Mouse (Mus musculus) megakaryocyte, adult 5-6 weeks (primary cell): Measurements from ENCODE around the gene Fgf2. TPM values are rescaled to one million over a fixed set of nuclear protein-coding genes. Genes with fewer than 3 reads are reported as not detected.

ENCODE experiments used
- ATAC-seq: 2 replicates; pipeline ENCODE4 v1.8.0; 2016; ENCODE audit warnings: mild to moderate bottlenecking, inconsistent platforms; ENCODE audit not compliant: poor library complexity, severe bottlenecking
- total RNA-seq, 2 experiments: library from RNA; stranded (forward) in 1 of 2; stranded (reverse) in 1 of 2; fragments of 153-499, 151-499 nt in 1 of 2; fragments of 221-1000, 200-1000 nt in 1 of 2; gene quantifications; 2 replicates each; pipeline versions ENCODE4 v1.2.3 to v1.2.4; 2015 to 2017

Gene Fgf2
- total RNA-seq (2015) = not detected in 2 replicates
- total RNA-seq (2017) = not detected in 2 replicates

DNA sequence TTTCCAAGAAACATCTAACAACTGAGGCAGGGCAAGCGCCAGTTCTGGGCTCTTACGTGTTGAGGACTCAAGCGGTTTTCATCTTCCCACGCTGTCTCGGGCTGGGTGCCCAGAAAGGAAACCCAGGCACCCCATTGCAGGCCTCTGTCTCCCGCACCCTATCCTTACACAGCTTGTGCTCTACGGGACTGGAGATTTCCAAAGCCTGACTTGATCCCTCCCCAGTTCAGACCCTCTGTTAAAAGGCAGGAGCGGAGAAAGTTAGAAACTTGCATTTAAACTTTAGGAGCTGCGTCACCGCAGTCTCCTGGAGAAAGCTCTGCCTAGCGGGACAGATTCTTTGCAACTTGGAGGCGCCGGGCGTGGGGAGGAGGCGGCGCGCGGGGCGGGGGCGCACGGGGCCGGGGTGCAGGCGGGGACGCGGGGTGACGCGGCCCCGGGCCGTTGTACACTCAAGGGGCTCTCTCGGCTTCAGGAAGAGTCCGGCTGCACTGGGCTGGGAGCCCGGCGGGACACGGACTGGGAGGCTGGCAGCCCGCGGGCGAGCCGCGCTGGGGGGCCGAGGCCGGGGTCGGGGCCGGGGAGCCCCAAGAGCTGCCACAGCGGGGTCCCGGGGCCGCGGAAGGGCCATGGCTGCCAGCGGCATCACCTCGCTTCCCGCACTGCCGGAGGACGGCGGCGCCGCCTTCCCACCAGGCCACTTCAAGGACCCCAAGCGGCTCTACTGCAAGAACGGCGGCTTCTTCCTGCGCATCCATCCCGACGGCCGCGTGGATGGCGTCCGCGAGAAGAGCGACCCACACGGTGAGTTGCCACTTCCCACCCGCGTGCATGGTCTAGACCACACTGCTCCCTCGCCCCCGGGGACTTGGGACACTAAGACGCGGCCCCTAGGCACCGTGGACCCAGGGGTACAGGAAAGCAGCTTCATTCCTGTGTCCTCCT lies at the start of gene Fgf2:
Fgf2 (plus strand) TSS at position 126 of the 945 bp plus-strand sequence.
- ATAC-seq = no peak

- ATAC-seq = no peak
Observed at GRCm38 (mm10) chr3:37299470-37299869, 48.7 kb upstream of the Fgf2 start.

GRCm38 (mm10) chr3:37302685-37303084 lies 45.5 kb upstream of the Fgf2 start:
- peak; percentile 86 for ATAC-seq

DNA sequence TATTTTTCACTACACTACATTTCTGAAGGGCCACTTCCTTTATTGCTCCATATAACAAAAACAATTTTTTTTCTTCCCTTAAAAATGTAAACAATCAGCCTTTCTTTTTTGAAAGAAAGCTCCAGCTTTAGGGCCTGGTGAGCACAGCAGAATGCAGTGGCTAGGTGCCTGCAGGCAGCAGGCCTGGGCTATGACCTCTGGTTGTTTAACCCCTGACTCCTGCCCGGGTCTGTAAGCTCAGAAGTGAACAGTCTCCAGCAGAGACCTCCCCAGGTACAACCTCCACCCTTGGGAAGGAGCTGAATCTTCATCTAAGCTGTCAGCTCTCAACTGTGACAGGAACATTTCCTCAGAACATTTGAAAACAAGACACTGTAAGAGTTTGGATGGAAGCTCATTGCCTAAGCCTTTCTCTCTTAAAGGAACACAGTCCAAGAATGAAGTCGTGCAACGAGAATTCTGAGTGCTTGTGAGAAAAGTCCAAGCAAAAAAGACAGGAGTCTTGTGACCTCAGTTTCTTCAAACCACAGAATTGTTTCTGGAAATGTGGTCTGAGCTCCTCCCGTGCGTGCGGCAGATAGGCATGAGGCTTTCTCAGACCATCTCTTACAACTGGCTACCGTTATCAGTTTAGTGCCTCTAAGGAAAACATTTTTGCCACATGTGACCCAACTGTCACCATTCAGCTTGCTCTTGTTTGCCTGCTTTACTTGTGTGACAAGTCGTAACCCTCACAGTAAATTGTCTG lies 44.6 kb upstream of the Fgf2 start:
- no peak for ATAC-seq

GRCm38 (mm10) chr3:37311897-37312369 lies 36.2 kb upstream of the Fgf2 start:
- ATAC-seq = peak; percentile 55

- peak; percentile 98 for ATAC-seq
Observed at GRCm38 (mm10) chr3:37312370-37312941, 35.7 kb upstream of the Fgf2 start, which contains the start of the genes Bbs12 and Cetn4. Gene Bbs12 (plus strand): TSS chr3:37312554. Gene Cetn4 (minus strand): TSS chr3:37312708.

- ATAC-seq = peak; percentile 55
Observed at GRCm38 (mm10) chr3:37313371-37313770, 34.8 kb upstream of the Fgf2 start.

- ATAC-seq = no peak
Observed at GRCm38 (mm10) chr3:37316233-37316632, 31.9 kb upstream of the Fgf2 start.

DNA sequence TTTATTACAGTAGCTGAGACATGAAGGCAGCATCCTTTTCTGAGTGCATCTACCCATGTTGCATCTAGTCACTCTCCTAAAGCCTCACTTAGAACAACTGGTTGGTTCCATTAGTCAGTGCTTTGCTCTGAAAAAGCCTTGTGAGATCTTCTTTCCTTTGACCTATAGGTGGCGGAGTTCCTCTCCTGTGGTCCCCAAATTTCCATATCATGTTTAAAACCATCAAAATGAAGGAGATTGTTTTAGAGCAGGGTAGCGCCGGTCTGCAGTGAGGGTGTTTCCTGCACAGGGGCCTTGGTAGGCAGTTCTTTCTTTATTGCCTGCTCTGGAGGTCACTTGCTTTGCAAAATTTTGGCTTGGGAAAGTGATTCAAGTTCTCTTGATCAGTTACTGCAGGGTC lies 23.8 kb upstream of the Fgf2 start:
- peak; percentile 74 for ATAC-seq

DNA sequence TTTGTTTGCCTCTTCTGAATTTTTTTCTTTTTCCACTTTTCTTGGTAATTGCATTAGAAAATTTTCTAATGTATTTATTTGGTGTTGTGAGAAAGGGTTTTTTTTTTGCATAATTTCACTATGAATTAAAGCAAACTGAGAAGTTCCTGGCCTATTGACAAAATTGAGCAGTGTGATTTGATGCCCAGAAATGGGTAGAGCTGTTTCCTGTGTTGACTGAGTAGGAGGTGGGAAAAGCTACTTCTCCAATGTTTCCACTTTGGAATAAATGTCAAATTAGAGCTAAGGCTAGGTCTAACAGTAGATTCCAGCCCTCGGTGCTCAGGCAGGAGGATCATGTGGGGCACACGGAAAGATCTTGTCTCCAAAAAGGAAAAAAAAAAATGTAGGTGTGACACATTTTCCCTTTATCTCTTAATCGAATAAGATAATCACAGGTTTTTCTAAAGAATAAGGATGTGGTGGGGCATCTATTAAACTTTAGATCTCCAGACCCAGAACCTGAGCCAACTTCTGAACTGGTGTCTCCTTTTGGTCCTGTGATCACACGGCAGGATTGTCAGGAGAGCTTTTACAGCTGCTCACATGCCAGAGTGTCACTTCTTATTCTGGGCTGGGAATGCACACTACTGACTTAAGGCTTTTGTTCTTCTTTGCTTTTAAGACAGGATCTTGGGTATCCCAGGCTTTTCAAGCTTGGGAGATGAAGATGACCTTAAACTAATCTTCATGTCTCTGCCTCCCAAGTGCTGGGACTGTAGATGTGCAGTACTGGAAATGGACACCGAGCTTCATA lies 22.6 kb upstream of the Fgf2 start:
- ATAC-seq = no peak

- no peak for ATAC-seq
Observed at GRCm38 (mm10) chr3:37326627-37327026, 21.5 kb upstream of the Fgf2 start.

- no peak for ATAC-seq
Observed at GRCm38 (mm10) chr3:37328489-37328888, 19.7 kb upstream of the Fgf2 start.

DNA sequence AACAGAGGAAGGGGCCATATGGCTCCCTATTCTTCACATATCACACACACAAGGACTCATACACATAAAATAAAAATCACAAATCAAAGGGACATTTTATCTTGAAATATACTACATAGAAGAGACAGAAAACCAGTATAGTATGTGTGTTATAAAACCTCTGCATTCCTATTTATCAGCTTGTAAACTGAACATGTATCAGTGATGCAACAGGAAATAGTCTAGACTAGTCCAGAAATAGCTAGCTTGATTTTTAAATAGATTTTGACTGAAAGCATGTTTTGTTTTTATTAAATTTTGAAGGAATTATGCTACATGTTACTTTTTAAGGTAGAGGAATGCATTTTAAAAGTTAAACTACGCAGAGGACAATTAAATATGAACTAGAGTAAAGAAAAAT lies 18.2 kb upstream of the Fgf2 start:
- ATAC-seq = no peak

DNA sequence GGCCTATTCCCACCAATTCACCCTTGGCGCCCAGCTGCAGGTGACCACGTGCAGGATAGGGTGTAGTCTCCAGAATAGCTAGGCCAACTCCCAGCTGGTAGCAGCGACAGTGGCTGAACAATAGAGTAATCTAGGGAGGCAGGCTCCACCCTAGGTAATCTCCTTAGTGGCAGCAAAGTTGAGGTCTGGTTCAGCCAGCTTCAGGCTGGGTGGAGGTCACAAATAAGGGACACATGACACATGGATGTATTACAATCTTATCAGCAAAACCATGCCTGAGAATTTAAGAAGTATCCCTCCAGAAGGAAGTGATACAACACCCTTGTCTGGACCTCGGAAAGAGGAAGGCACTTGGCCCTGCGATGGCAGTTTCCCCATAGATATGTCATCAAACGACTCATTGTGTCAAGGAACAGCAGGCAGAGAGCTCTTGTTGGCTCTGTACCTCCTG lies 16.1 kb upstream of the Fgf2 start:
- peak; percentile 99 for ATAC-seq

- no peak for ATAC-seq
Observed at GRCm38 (mm10) chr3:37334053-37334452, 14.1 kb upstream of the Fgf2 start.

DNA sequence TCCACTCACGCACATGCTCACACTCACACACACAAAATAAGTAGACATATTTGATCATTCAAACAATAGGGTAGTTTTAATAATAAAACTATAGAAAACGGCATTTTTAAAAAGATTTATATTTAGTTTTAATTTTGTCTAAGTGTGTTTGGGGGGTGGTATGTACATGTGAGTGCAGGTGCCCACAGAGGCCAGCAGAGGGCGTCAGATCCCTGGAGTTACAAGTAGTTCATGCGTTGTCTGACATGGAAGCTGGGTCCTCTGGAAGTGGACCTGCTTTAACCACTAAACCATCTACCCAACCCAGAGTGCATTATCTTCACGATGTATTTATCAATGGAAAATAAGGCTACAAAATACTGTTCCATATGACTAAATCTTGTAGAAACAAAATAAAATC lies 7.0 kb upstream of the Fgf2 start:
- peak; percentile 67; the same call in 1 of the 2 replicates for ATAC-seq

- no peak for ATAC-seq
Observed at GRCm38 (mm10) chr3:37342811-37343210, 5.3 kb upstream of the Fgf2 start.

- no peak for ATAC-seq
Observed at GRCm38 (mm10) chr3:37347671-37348070, 475 bp upstream of the Fgf2 start.

DNA sequence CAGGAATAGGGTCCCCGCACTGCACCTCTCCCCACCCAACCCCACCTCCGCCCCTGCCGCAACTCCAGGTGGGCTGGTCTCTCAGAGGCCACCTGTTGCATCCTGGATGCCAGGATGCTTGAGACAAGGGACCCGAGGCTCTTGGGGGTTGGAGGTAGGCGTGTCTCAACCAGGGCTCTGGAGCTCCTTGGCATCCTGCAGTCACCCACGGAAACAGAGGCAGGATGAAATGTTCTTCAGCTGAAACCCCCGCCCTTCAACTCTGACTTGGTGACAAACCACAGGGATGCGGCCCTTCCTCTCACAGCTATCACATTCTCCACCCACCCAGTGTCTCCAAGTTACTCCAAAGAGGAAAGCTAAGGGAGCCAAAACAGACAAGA lies 1.0 kb downstream of the Fgf2 start:
- no peak for ATAC-seq

GRCm38 (mm10) chr3:37350386-37350785 lies 2.2 kb downstream of the Fgf2 start:
- no peak for ATAC-seq
